Mouse (Mus musculus) right cerebral cortex, postnatal 25 days (tissue): ENCODE results near the gene Trappc3l.
"Not testable (repeated sequence)": the region's sequence is repeated elsewhere in the genome, so short reads cannot be mapped to it uniquely, and the experiment has no call there.

ENCODE experiments used
- DNase-seq: peaks from one replicate; pipeline ENCODE4 v3.0.0; 2022

Gene Trappc3l

DNA sequence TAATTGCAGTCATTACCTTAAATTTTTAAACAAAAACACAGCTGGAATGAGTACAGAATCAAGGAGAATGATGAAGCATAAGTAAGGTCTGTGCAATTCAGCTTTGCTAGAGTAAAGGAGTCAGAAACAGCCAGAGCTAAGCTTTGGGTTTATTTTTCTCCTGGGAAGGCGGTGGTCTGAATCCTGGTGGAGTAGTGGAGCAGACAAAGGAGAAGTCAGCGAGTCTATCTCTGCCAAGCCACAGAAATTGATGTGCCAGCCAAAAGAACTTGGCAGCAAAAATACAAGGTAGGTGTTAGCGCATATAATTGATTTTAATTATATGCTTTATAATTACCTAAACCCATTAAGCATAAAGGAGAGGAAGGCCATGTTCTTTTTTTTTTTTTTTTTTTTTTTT is at the start of gene Trappc3l:
Trappc3l (plus strand) TSS at position 197 of the 400 bp plus-strand sequence.
- no peak for DNase-seq

DNA sequence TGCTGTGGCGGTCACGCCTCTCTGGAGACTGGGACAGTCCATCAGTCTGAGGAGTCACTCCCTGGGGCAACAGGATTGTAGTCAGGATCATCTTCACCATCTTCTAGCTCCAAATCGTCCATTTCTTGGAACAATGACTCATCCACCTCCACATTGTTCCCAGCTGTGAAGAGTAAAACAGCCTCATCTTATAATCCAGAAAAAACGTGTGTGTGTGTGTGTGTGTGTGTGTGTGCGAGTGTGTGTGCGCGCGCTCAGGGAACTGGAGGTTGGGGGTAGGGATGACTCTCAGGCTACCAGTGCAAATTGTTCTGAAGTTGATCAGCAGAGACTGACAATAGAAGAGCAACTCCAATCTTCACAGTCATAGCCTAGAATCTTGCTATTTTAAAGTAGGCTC is 40.7 kb upstream of the Trappc3l start:
- not testable (repeated sequence) for DNase-seq

DNA sequence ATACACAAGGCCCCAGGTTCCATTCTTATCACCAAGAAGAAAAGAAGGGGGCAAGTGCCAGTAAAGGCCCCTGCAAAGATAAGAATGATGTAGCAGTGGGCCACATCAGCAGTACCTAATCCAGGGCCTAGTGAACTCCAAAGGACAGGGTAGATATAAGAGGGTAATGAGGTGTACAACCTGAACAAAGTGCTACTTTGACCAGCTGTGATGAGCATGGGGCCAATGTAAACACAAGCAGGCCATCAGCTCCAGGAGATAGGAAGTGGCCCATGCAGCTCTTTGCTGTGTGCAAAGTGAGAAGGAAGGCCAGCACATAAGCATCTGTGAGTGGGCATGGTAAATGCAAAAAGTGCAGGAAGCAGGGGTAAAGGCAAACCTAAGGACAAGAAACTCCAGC is 39.0 kb upstream of the Trappc3l start:
- DNase-seq: no peak

DNA sequence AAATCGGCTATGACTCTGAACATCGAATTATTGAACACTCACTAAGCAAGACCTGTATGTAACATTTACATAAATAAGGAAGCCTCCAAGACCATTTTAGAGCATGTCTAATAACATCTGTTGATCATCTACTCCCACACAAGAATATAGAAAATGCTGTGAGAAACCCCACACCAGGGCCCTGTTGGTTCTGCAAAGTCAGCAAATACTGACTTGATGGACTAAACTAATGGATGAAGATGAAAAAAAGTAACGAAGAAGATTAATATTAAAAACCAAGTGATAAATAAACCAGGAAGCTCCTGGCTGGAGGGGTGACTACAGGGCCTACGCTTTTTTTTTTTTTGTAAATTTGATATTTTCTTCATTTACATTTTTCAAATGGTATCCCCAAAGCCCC is 24.8 kb upstream of the Trappc3l start:
- no peak for DNase-seq

DNA sequence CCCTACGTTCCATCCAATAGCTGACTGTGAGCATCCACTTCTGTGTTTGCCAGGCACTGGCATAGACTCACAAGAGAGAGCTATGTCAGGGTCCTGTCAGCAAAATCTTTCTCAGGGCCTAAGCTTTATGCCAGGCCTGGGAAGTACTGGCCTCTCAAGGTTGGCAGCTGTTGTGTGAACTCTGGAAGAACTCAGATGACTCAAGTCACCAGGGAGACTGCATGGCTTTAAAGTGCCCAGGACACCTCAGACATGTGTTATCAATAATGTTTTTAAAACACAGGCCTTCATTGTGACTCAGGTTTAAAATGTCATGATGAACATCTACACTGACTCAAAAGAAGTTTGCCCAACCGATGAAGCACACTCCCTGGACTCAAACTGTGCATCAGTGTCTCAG is 24.2 kb upstream of the Trappc3l start:
- DNase-seq: no peak

DNA sequence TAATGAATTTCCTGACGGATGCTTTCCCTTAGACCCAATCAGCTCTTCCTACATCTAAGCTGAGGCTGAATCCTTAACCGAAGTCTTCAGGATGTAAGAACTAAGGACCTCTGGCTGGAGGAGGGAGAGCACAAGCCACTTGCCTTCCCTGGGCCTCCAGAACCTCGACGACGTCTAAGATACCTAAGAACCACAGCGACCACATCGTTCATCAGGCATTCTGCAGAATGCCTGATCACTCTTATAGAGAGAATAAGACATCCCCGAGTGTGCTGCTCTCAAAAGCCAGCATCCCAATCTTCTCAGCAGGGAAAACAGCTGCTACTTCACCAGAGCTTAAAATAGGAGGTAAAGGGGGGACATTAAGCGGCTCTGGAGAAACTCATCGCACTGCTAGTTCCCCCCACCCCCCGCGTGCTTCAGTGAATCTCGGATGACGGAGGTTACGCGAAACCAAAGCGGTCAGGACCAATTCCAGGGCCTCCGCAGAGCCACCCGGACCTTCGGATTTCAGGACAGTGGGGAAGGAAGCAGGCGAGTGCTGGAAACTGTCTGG is 18.6 kb upstream of the Trappc3l start:
- no peak for DNase-seq

DNA sequence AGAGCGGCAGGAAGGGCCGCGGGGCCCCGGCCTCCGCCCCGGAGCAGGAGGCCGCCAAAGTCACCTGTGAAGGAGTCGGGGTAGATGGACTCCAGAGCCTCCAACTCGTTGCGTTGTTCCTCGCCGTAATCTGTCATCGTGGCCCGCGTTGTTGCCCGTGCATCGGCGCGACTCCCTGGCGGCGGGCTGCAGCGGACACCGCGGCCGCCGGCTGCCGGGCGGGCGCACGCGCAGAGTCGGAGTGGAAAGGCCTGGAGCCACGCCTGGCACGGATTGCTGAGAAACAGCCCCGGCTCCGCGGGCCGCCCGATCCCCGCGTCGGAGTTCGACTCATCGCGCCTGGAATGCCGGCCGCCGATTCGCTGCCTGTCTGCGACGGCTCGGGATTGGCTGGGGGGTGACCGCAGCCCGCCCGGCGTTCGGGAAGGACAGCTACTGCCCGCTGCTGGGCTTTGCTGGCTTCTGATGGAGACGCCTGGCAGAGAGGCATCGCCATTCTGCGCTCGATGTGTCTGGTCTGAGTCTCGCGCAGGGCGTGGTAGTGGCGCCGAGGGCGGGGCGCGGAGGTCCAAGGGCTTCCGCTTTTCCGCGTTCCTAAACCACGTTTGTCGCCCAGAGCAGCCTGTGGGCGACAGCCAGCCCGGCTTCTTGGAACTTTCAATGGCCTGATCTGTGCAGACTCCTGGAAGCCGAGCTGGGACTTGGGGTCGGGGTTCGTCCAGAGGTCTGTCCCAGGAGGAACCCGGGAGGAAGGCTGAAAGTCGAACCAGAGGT is 17.9 kb upstream of the Trappc3l start, which contains the start of gene Rwdd1:
Rwdd1 (minus strand) TSS at position 323 of the 774 bp plus-strand sequence.
- DNase-seq: peak; percentile 98

DNA sequence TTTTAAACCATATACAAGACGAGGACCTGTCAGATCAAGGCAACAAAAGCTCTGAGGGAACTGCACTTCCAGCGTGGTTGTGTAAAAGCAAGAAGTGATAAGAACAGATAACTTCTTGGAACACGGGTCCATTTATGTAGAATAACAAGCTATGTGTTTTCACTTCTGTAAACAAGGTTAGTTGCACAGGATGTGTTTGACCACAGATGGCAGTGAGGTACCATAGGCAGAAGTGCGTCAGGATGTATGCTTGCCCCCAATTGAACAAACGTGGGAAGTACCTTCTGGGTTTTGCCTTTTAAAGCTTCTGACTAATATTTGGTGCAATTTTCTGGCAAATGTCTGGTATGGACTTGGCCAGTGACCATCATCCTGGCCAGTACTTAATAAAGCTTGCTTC is 7.1 kb upstream of the Trappc3l start:
- no peak for DNase-seq

DNA sequence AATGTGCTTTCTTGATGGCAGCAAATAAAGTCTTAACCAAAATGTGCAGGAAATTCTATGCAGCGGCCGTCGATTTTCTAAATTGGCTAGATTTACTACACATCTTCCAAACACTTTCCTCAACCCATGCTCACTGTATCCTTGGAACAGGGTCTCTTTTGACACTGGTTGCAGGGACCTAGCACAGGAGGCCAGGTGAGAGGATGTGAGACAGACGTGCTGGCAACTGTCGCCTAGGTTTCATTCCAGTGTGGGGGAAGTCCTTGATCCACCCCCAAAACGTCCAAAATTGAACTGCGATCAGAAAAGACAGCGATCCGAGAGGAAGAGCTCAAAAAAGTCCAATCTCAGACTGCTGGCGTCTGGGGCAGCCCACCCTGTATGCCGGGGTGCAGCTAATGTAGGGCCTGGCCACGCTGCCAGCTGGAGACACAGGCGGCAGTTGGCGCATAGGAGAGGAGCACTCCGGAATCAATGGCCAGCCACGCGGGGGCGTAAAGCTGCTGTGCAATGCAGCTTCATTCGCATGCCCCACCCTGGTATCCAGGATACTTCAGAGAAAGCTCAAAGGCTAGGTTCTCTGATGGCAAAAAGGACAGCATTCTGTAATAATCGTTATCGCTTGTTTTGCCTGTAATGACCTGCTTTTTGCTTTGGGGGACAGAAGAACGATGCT is 3.6 kb upstream of the Trappc3l start:
- peak; percentile 69 for DNase-seq

DNA sequence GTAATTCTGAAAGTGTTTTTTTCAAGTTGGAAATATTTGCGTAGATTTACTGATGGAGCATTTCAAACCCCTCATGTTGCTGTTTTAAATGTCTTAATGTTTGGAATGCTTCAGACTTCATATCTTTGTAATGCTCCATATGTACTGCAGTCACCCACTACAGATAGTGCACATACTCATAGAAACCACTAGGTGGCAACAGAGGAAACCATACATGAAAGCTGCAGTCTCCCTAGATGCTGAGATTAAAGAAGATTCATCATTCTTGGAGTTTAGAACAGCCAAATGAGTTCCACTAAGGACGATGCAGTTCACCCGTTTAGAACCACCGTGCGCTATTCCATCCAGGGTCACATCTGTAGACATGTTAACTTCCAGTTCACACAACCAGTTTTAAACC is 810 bp upstream of the Trappc3l start:
- DNase-seq: no peak

DNA sequence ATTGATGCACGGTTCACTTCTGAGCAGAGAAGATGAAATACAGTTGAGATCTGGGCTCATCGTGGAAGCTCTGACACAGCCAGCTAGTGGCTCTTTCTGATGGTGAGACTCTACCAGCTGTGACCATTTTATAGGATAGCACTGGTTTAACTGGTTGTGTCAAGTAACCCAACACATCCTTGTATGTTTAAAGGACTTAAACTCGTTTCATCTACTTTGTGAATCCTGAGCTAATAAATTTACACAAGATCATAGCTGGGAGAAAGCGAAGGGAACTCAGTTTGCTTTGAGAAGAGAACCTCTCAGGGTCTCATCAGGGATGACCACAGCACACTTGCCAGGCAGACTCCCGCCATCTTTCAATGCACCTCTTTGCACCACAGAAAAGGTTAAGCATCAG is 6.8 kb downstream of the Trappc3l start, which contains the start of gene Calhm4:
Calhm4 (minus strand) TSS at position 101 of the 400 bp plus-strand sequence.
- no peak for DNase-seq

DNA sequence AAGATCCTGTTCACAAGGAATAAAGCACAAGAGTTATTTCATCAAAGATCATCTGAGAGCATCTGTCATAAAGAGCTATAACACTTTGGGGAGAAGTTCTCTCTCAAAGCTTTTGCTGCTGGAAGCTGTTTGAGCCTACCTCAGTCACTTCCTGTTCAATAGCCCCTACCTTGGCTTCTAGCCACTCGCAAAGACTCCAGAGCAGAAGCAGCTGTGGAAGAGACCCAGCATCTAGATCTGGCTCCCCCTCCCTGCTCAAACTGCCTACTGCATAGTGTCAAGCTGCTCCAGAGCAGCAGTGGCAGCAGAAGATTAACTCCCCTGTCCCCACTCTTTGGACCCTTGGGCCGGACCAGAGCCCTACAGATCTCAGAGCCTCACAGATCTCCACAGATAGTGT is 16.6 kb downstream of the Trappc3l start:
- no peak for DNase-seq

DNA sequence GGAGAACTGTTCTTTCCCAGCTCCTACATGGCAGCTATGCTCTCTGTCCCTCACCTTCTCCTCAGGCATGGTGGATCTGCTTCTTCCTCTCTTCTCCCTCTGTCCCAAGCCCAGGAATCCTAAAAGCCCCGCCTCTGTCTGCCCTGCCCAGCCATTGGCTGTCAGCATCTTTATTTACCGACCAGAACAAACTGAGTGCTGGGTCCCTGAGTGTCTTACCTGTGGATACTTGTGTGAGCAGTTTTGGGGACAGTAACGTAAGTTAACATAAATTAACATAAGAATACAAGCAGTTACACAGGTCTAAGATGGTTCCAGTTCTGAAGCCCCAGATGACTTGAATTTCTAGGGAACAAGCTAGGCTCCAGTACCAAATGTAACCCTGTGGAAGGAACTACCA is 29.2 kb downstream of the Trappc3l start:
- no peak for DNase-seq

DNA sequence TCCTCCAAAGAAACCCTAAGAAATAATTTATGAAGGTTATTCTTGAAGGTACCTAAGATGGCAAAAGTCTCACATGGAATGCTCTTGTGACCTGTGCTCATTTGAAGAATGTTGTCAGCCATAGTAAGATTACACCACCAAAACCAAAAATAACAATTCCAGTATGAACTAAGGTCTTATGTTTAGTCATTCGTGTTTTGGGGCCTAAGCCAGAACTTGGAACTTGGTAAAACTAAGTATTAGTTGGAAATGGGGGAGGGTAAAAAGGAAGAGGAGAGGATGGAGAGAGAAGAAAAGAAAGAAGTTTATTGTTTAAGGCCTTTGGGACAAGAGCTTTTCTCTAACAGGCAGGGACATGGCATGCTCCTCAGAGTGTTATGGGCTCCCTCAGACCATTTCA is 32.2 kb downstream of the Trappc3l start:
- no peak for DNase-seq

DNA sequence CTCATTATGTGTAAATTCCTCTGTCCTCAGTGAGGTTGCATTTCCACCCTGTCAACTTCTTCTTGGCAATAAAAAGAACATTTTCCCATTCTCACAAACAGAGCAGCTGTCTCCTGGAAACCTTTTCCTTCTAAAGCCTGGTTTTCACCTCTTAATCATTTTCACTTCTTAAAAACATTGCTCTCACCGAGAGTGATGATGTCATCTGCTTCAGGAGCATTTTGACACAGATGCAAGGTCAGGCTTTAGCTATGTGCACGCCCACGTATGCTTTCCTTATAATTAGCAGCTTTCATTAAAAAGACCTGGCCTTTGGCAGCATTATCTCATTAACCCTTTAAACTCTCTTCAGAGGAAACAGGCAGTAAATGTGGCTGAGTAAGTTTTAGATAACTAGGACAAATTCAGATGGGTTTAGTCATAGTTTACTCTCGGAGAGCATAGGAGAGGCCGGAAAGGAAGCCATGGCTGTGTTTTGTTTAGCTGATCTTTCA is 33.6 kb downstream of the Trappc3l start:
- DNase-seq: no peak

DNA sequence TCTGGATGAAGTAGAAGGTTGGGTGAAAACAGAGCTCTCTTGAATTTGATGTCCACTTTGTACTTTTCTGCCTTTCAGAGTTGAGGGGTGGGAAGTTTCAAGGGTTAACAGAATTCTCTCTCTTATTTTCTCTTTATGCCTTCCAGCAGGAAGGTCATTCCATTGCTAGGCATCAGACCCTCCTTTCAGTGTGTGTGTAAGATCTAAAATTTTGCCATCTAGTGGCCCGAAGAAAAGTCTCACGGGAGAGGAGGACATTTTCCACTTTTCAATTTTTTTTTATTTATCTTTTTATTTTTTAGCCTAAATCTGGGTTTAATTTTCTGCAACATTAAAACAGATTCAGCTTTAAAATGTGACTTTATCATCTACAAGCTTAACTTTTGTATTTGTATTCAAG is 34.3 kb downstream of the Trappc3l start:
- no peak for DNase-seq

DNA sequence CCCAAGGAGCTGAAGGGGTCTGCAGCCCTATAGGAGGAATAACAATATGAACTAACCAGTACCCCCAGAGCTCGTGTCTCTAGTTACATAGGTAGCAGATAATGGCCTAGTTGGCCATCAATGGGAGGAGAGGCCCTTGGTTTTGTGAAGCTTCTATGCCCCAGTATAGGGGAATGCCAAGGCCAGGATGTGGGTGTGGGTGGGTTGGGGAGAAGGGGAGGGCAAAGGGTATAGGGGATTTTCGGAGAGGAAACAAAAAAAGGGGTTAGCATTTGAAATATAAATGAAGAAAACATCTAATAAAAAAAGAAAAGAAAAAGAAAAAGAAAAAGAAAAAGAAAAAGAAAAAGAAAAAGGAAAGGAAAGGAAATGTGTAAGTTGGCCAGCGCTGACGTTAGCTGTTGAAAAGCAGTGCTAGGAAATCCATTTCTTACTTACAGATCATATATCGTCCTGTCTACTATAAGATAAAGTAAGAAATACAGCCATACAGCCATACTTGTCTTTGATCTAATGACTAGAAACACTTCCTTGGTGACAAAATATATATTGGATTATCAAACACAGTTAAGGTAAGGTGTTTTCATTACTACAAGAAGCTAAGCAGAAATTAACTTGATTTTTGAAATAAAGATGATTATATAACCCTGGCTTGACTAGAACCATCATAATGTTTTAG is 37.3 kb downstream of the Trappc3l start:
- DNase-seq: no peak

DNA sequence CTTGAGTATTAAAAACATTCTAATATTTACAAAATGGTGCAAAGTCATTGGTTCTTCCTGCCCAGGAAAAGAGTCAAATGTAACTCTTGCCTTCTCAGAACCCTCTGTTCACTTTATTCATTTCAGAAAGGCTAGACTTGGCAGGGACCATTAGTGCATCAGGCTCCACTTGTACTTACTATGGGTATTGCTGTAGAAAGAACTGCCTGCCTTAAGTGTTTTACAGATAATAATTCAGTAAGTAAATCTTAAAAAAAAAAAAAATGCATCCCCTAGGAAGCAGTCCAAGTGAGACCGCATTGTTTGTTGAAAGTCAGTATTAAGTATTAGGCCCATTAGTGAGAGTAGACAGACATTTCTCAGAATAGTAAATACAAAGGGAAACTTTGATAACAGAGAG is 49.1 kb downstream of the Trappc3l start:
- DNase-seq: no peak

DNA sequence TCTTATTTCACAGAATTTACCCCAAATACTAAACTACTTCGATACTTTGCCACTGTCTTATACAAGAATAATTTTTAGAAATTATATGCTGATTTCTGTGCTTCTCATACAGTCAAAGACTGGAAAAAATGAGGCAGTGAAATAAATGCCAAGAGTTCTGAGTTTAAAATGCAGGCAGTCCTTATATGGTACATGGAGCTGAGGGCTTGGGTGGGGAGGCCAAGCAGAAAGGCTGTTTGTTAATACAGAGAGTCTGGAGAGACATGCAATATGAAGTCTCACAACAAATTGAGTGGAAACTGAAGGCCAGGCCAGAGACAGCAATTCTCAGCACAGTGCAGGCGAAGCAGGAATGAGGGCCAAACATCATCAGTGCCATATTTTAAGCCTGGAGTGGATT is 51.1 kb downstream of the Trappc3l start:
- DNase-seq: no peak

DNA sequence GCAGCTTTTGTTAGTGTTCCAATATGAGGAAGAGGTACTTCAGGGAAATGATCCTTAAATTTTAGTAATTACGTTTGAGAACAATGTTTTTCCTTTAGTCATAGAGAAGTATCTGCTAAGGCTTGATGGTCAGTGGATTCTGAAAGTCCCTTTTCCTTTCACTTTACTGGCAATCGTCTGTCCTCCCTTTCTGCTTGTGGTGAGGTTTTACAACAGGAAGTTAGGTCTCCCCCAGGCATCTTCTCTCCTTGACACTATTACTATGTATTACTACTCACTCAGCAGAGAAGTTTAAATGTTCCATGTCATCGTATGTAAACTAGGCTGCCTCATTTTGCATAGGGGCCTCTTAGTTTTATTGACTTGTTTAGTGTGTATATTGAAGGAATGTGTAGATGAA is 52.1 kb downstream of the Trappc3l start:
- DNase-seq: no peak

DNA sequence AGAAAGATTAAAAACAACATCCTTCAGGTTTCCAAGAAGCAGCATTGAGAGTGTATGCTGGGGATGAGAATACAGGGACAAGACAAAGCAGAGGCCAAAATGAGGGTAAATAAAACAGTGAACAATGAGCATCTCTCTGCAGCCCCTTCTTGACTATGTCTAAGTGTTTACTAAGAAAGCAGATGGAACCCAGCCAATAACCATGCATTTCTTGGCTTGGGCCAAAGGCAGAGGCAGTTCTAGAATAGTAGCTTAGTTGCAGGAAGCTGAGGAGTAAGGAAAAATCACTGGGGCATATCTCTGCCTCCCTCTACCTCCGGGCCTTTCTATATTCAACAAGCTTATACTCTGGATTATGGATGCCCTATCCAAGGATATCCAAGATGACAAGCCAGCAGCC is 53.1 kb downstream of the Trappc3l start:
- DNase-seq: no peak

DNA sequence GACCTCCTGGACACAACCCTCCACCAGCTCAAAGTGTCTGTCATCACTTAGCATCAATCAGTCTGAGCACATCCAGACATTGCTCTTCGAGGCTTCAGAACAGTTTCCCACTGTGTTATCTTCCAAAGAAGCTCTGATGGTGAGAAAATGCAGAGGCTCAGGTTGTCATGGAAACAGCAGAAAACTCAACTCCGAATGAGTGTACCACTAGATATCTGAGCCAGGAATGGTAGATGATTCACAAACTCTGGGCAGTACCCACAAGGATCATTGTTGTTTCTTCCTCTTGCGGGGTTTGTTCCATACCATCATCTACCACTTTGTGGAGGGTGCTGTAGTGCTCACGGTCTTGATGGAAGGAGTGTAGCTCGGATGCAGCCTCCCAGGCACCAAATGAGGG is 54.5 kb downstream of the Trappc3l start:
- DNase-seq: peak; percentile 46

DNA sequence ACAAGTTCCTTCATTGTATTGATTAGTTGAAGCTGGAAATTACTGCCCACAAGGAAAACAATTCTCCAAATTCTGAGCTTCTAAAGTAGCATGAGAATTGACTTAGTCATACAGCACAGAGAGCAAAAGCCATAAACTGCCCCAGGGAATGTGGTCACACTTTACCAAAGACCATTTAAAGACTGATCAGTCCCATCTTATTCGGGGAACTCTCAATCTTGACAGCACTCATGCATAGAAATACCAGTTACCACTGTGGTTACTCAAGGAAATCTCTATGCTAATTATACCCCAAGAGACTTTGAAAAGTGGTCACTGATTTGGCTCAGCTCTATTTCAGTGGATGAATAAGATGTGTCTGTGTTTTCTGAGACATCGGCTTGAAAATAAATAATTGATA is 57.8 kb downstream of the Trappc3l start:
- no peak for DNase-seq
